Mouse (Mus musculus): ENCODE data around the gene Dffb. TPM values are rescaled to one million over a fixed set of nuclear protein-coding genes. Genes with fewer than 3 reads are reported as not detected.
A peak's percentile ranks its signal among the peaks of the same experiment; 100 is the strongest.

The Dffb gene
- 18.6 and 23.1 TPM in 2 replicates for polyA plus RNA-seq (2012; rRNA removed)

DNA sequence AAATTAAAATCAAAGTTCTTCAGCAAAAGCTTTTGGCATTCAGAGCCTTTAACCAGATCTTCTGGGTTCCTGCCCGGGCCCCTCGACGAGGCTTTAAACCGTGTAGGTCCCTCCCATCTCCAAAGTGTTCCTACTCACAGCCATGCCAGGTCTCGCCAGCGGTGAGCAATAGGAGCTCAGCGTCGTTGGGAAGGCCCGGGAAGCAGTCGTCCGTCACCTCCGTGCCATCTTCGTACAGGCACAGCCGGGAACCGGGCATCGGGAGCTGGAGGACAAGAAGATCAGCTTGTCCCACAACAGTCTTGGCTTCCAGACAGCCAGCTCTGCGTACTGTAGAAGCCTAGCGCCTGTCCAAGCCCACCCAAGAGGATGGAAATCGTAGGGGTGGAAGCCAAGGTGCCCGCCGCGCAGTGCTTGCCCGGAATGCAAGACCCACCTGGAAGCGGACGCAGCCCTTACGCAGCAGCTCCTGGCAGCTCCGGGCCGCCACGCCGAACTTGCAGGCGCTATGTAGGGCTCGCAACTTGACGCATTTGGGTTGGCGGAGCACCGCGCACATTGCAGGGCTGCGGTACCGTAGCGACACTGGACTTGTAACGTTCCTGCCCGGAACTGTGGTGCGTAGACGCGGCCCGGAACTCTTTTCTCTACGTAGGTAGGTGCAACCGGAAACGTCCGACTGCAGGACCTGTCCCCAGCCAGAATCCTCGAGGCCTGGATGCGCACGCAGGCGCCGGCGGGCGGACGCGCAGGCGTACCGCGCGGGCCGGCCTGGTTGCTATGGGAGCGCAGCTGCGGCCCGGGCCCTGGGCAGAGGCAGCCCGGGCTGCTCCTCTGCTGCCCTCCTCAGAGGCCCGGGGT, at the start of gene Dffb, which contains the start of gene Cep104:
Dffb (minus strand) TSS at position 696 of the 861 bp plus-strand sequence.
Cep104 (plus strand) TSS at position 764 of the 861 bp plus-strand sequence.
- DNase-seq (ENCODE audit: low read depth), result peak; percentile 98
- TF ChIP-seq POLR2A (IDR thresholded peaks at IDR 0.05; ENCODE audit: borderline replicate concordance, extremely low read depth, insufficient read depth, insufficient read length, poor library complexity, severe bottlenecking) (peak; percentile 84), CTCF (IDR thresholded peaks at IDR 0.05; ENCODE audit: borderline replicate concordance, extremely low read depth, insufficient read depth, insufficient read length) (no peak)

DNA sequence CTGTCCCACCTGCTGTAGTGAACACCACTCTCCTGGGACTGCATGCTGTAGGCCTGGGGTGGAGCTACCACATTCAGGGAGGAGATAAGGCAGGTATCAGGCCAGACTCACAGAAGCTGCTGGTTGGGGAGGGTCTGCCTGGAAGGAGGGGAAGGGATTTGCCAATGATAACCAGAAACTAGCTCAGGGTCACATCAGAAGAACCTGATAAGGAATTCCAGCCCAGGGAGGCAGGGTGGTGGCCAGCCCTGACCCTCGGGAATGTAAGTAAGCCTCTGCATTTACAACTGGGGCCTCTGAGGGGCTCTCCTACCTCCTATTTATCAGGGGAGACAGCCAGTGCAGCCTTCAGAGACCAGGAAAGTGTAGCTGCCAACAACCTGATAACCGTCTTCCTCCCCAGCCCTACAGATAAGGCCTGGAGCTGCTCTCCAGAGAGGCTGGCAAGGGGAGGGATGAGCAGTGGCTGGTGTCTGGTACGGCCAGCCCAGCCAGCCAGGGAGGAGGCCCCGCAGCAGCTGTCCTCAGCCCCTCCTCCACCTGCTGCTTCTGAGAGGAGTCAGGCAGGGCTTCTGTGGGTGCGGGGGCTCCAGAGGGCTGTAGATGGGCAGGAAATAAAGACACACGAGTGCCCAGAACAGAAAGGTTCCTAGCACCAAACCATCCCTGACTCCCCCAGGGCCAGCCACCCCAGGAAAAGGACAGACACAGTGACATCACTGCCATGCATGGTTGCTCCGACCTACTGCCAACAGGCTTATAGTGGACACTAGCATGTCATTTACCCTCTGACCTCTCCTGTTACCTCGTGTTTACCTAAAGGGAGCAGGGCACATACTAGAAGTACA, 49.1 kb upstream of the Dffb start:
- no peak for DNase-seq (ENCODE audit: low read depth)
- no peak for TF ChIP-seq CTCF (IDR thresholded peaks at IDR 0.05; ENCODE audit: borderline replicate concordance, extremely low read depth, insufficient read depth, insufficient read length)
- no peak for TF ChIP-seq POLR2A (IDR thresholded peaks at IDR 0.05; ENCODE audit: borderline replicate concordance, extremely low read depth, insufficient read depth, insufficient read length, poor library complexity, severe bottlenecking)

DNA sequence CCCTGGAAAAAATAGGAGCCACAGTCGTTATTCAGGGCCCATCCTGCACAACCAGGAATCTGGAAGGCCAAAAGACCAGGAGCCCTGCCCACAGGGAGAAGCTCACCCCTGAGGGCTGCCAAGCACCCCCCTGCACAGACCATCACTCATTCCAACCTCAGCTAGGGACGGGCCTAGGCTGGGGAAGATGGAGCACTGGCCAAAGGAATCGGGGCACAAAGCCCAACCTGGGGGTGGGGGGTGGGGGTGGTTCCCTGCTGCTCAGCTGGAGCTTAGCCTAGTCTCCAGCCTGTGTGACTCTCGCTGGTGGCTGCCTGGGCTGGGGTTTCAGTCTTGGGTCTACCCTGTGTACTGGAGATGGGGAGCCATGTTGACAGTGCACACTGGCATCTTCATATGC, 47.9 kb upstream of the Dffb start:
- TF ChIP-seq CTCF (IDR thresholded peaks at IDR 0.05; ENCODE audit: borderline replicate concordance, extremely low read depth, insufficient read depth, insufficient read length), result no peak
- TF ChIP-seq POLR2A (IDR thresholded peaks at IDR 0.05; ENCODE audit: borderline replicate concordance, extremely low read depth, insufficient read depth, insufficient read length, poor library complexity, severe bottlenecking), result no peak
- DNase-seq (ENCODE audit: low read depth), result no peak

DNA sequence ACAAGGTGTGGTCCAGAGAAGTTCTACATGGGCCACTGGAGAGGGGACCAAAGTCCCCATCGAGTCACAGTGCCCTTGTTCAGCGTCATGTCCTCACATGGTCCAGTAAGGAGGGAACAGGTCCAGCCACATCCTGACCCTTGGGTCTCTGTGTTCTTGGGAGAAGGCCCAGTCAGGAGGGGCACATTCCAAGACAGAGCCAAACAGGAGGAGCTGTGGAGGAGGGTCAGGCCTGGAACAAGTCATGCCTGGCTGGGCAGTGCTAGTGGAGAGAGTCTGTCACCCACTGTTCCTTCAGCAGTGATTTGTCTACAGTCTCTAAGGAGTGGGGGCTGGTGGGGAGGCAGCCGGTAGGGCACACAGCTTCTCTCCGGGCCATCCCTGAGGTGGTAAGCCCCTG, 47.5 kb upstream of the Dffb start:
- no peak for DNase-seq (ENCODE audit: low read depth)
- TF ChIP-seq POLR2A (IDR thresholded peaks at IDR 0.05; ENCODE audit: borderline replicate concordance, extremely low read depth, insufficient read depth, insufficient read length, poor library complexity, severe bottlenecking), result no peak
- TF ChIP-seq CTCF (IDR thresholded peaks at IDR 0.05; ENCODE audit: borderline replicate concordance, extremely low read depth, insufficient read depth, insufficient read length), result no peak

DNA sequence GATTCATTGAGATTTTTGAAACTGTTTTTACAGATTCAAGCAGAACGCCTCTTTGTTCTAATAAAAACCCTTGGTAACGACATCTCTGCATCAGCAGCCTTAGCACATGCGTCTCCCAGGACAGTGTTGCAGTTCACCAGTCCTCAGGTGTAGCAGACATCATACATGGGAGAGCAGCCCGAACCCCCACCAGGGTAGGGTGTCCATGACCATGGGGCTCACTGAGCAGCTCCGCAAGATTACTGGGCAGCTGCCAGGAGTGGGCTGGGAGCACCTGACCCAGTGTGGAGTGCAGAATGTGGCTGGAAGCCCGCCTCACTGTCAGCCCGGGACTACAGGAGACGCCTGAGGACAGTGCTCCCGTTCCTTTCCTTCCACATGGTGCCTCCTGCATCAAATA, 46.5 kb upstream of the Dffb start:
- DNase-seq (ENCODE audit: low read depth), result no peak

DNA sequence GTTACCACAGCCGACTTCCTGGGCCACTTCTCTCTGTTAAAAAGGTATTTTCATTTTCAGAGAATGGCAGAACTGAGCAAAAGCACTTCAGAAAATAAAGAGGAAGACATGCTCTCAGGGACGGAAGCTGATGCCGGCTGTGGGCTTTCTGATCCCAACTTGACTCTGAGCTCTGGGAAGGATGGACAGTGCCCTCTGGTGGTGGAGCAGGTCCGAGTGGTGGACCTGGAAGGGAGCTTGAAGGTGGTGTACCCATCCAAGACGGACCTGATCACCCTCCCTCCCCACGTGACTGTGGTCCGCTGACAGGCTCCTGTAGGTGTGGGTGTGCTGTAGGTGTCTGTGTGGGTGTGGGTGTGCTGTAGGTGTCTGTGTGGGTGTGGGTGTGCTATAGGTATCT, 44.6 kb upstream of the Dffb start:
- DNase-seq (ENCODE audit: low read depth), result peak; percentile 26
- peak; percentile 59 for TF ChIP-seq CTCF (IDR thresholded peaks at IDR 0.05; ENCODE audit: borderline replicate concordance, extremely low read depth, insufficient read depth, insufficient read length)
- no peak for TF ChIP-seq POLR2A (IDR thresholded peaks at IDR 0.05; ENCODE audit: borderline replicate concordance, extremely low read depth, insufficient read depth, insufficient read length, poor library complexity, severe bottlenecking)

More for the DNA sequence above, 46.5 kb upstream of the Dffb start:
- TF ChIP-seq POLR2A (IDR thresholded peaks at IDR 0.05; ENCODE audit: borderline replicate concordance, extremely low read depth, insufficient read depth, insufficient read length, poor library complexity, severe bottlenecking), result no peak
- no peak for TF ChIP-seq CTCF (IDR thresholded peaks at IDR 0.05; ENCODE audit: borderline replicate concordance, extremely low read depth, insufficient read depth, insufficient read length)

DNA sequence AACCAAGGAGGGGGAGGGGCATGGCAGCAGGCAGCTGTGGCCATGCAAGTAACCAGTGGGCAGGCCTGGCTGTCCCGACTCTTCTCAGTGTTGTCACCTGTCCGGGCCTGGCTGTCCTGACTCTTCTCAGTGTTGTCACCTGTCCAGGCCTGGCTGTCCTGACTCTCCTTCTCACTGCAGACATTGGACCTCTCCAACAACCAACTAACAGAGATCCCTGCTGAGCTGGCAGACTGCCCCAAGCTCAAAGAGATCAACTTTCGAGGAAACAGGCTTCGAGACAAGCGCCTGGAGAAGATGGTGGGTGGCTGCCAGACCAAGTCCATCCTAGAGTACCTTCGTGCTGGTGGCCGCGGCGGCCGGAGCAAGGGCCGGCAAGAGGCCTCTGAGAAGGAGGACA, 40.5 kb upstream of the Dffb start:
- TF ChIP-seq POLR2A (IDR thresholded peaks at IDR 0.05; ENCODE audit: borderline replicate concordance, extremely low read depth, insufficient read depth, insufficient read length, poor library complexity, severe bottlenecking), result no peak
- no peak for TF ChIP-seq CTCF (IDR thresholded peaks at IDR 0.05; ENCODE audit: borderline replicate concordance, extremely low read depth, insufficient read depth, insufficient read length)
- DNase-seq (ENCODE audit: low read depth), result no peak

DNA sequence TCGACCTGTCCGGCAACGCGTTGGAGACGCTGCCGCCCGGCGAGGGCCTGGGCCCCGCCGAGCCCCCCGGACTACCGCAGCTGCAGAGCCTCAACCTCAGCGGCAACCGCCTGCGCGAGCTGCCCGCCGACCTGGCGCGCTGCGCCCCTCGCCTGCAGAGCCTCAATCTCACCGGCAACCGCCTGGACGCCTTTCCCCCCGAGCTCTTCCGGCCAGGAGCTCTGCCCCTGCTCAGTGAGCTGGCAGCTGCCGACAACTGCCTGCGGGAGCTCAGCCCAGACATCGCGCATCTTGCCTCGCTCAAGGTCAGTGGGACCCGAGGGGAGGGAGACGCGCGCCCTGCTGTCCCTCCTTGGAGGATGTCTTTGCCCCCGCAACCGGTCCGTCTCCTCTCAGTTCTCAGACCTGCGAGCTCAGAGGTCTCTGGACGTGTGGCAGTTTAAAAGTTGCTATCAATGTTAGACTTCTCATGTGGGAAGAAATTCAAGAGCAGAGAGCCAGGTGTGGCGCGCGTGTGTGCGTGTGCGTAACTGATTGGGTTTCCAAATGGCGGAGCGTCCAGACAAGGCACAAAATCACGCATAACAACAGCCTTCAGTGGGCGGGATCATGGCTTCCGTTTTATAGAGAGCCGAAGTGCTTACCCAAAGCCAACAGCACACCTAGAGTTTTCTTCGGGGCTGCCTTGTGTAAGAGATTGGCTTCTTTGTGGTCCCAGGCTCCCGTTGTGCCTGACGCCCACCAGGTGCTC, 37.4 kb upstream of the Dffb start:
- TF ChIP-seq CTCF (IDR thresholded peaks at IDR 0.05; ENCODE audit: borderline replicate concordance, extremely low read depth, insufficient read depth, insufficient read length) (no peak), POLR2A (IDR thresholded peaks at IDR 0.05; ENCODE audit: borderline replicate concordance, extremely low read depth, insufficient read depth, insufficient read length, poor library complexity, severe bottlenecking) (no peak)
- no peak for DNase-seq (ENCODE audit: low read depth)

DNA sequence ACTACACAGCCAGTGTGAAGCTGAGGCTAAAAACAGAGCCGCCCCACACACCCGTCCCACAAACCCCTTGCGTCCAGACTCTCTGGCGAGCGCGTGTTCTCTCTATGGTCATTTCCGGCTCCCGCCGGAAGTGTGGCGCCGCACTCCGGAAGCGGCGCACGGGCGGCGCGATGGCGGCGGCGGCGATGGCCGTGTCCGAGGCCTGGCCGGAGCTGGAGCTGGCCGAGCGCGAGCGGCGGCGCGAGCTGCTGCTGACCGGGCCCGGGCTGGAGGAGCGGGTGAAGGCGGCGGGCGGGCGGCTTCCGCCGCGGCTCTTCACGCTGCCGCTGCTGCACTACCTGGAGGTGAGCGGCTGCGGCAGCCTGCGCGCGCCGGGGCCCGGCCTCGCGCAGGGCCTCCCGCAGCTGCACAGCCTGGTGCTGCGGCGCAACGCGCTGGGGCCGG, 36.7 kb upstream of the Dffb start, which contains the start of gene Lrrc47:
Lrrc47 (plus strand) TSS at position 86 of the 444 bp plus-strand sequence.
- TF ChIP-seq CTCF (IDR thresholded peaks at IDR 0.05; ENCODE audit: borderline replicate concordance, extremely low read depth, insufficient read depth, insufficient read length) (no peak), POLR2A (IDR thresholded peaks at IDR 0.05; ENCODE audit: borderline replicate concordance, extremely low read depth, insufficient read depth, insufficient read length, poor library complexity, severe bottlenecking) (peak; percentile 88)
- DNase-seq (ENCODE audit: low read depth), result peak; percentile 95

DNA sequence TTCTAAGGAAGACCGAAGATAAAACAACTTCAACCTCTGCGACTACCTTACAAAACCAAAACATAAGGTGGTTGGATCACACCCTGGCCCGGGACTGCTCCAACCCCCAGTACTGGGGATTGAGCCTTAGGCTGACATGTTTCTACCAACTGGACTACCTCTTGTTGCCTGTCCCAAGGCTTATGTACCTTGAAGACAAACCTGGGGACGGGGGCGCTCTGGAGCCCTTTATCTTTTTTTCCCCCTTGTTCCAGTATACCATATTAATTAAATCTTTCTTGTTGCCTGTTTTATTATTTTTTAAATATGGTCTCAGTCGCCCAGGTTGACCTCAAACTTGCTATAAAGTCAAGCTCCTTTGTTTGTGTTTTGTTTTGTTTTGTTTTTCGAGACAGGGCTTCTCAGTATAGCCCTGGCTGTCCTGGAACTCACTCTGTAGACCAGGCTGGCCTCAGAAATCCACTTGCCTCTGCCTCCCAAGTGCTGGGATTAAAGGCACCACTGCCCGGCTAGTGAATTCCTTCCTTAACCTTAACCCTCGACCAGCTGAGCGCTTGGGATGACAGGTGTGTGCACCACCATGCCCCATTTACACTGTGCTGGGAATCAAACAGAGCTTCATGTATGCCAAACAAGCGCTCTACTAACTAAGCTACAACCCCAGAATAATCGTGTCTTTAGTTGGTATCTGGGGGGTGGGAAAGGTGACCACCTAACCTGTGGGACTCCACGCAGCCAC, 36.1 kb upstream of the Dffb start:
- no peak for TF ChIP-seq POLR2A (IDR thresholded peaks at IDR 0.05; ENCODE audit: borderline replicate concordance, extremely low read depth, insufficient read depth, insufficient read length, poor library complexity, severe bottlenecking)
- no peak for TF ChIP-seq CTCF (IDR thresholded peaks at IDR 0.05; ENCODE audit: borderline replicate concordance, extremely low read depth, insufficient read depth, insufficient read length)
- DNase-seq (ENCODE audit: low read depth), result no peak

All from brain, embryonic 14.5 days (tissue).